8 mouse cellular contexts compared by ENCODE assay signal in the genomic region with DNA sequence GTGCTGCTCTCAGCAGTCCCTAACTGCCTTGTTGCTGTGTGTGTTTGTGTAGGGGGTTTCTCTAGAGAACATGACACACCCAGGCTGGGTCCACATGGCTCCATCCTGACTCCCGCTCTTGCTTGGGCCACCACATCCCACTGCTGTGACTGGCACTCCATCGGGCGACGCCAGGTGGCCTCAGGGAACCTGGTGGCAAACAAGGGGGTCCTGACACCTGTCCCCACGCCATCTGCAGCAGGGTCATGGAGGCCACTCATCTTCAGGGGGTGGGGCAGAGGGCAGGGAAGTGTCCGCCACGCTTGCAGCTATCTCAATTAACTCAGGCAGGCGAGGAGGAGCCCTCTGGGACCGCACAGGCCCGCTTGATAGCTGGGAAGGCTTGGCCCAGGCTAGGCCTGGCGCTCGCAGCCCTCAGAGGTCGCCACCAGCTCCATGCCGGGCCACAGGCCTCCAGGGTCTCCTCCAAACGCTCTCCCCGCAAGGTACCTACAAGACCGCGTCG. TPM values are rescaled to one million over a fixed set of nuclear protein-coding genes. Genes with fewer than 3 reads are reported as not detected.
DNase-seq lines count a peak whose midpoint lies in the region; ATAC-seq and TF ChIP-seq lines count a peak whose summit lies in the region.

No protein-coding gene starts in this region.

- no peak for DNase-seq in lung, embryonic 14.5 days
- no peak for DNase-seq in lung, postnatal 36 days
- DNase-seq in c-Kit-positive CD71-positive TER-119-positive erythroid progenitor cells, embryonic 14.5 days (ENCODE audit: low spot score): peak; percentile 63
- DNase-seq in adrenal gland, postnatal 14 days: no peak
- DNase-seq in adrenal gland, adult (ENCODE audit: inconsistent age in 2 of 2, low spot score in 1 of 2): no peak

- no peak overlapping the region for H3K27ac ChIP-seq in lung, embryonic 14.5 days (ENCODE audit: low read depth)
- H3K27ac ChIP-seq in limb, embryonic 15.5 days: no peak overlapping the region
- peak overlapping the region; percentile 15; the same call in 1 of the 2 replicates for H3K27ac ChIP-seq in neural tube, embryonic 15.5 days (replicated peaks)

- peak; percentile 71 for ATAC-seq in lung, embryonic 14.5 days (ENCODE audit: insufficient read depth)
- peak; percentile 14 for ATAC-seq in granulocyte monocyte progenitor cell, adult 5-6 weeks (replicated peaks; ENCODE audit: poor library complexity, severe bottlenecking)
- ATAC-seq in limb, embryonic 15.5 days (ENCODE audit: insufficient number of reproducible peaks, low FRiP score, low TSS enrichment, low read depth): peak; percentile 35; the same call in 1 of the 2 replicates
- peak; percentile 66 for ATAC-seq in neural tube, embryonic 15.5 days (ENCODE audit: low FRiP score)

- H3K4me2 ChIP-seq in lung, embryonic 14.5 days: peak overlapping the region; percentile 64
- H3K4me2 ChIP-seq in limb, embryonic 15.5 days: peak overlapping the region; percentile 87
- peak overlapping the region; percentile 73 for H3K4me2 ChIP-seq in neural tube, embryonic 15.5 days

- 0 out of 2 replicates have a peak, but pooled peaks have one; percentile 2 for TF ChIP-seq CTCF in lung, embryonic 14.5 days (IDR thresholded peaks at IDR 0.05; ENCODE audit: low read depth)

- H3K27me3 ChIP-seq in lung, embryonic 14.5 days (ENCODE audit: insufficient read depth, low read length): no peaks in the 10 kb centered on the region
- peaks cover 15% of the 10 kb centered on the region for H3K27me3 ChIP-seq in limb, embryonic 15.5 days
- H3K27me3 ChIP-seq in neural tube, embryonic 15.5 days (replicated peaks): peaks cover 7% of the 10 kb centered on the region; the same call in 1 of the 2 replicates

- peak overlapping the region; percentile 10 for H3K9ac ChIP-seq in lung, embryonic 14.5 days
- peak overlapping the region; percentile 27 for H3K9ac ChIP-seq in limb, embryonic 15.5 days
- peak overlapping the region; percentile 62 for H3K9ac ChIP-seq in neural tube, embryonic 15.5 days (replicated peaks)

- no peaks in the 10 kb centered on the region for H3K4me1 ChIP-seq in lung, embryonic 14.5 days (ENCODE audit: insufficient read depth)
- peaks cover 18% of the 10 kb centered on the region for H3K4me1 ChIP-seq in limb, embryonic 15.5 days
- H3K4me1 ChIP-seq in neural tube, embryonic 15.5 days: peaks cover 26% of the 10 kb centered on the region

- H3K9me3 ChIP-seq in lung, embryonic 14.5 days (ENCODE audit: low read depth, low read length): no peaks in the 10 kb centered on the region
- H3K9me3 ChIP-seq in limb, embryonic 15.5 days: no peaks in the 10 kb centered on the region
- H3K9me3 ChIP-seq in neural tube, embryonic 15.5 days (replicated peaks): no peaks in the 10 kb centered on the region

- peak overlapping the region; percentile 34 for H3K4me3 ChIP-seq in lung, embryonic 14.5 days (ENCODE audit: low read depth, low read length)
- H3K4me3 ChIP-seq in limb, embryonic 15.5 days: peak overlapping the region; percentile 50
- H3K4me3 ChIP-seq in neural tube, embryonic 15.5 days (replicated peaks): peak overlapping the region; percentile 51

- H3K36me3 ChIP-seq in lung, embryonic 14.5 days (ENCODE audit: insufficient read depth): no peaks in the 10 kb centered on the region
- no peaks in the 10 kb centered on the region for H3K36me3 ChIP-seq in limb, embryonic 15.5 days
- H3K36me3 ChIP-seq in neural tube, embryonic 15.5 days: no peaks in the 10 kb centered on the region

- 11% methylated on average over 19 of the region's 19 CpGs for WGBS in lung, embryonic 14.5 days
- 14% methylated on average over 19 of the region's 19 CpGs for WGBS in limb, embryonic 15.5 days
- 9% methylated on average over 19 of the region's 19 CpGs for WGBS in neural tube, embryonic 15.5 days

RNA-seq across cellular contexts. Expression of a gene that starts 0.5 kb away (rescaled TPM):
- polyA plus RNA-seq in lung, embryonic 14.5 days (2014; fragmentation: Nextera tagmentation; extraction: Ambion mirVana): 0.88 and 1.1 TPM in 2 replicates
- 0.71 and 0.96 TPM in 2 replicates for total RNA-seq in granulocyte monocyte progenitor cell, adult 5-6 weeks (2014; fragmentation: Nextera tagmentation)
- 0.73 and 2.7 TPM in 2 replicates for total RNA-seq in granulocyte monocyte progenitor cell, adult 5-6 weeks (2017)
- 2.9 and 3.1 TPM in 2 replicates for polyA plus RNA-seq in limb, embryonic 15.5 days (2015; fragmentation: Nextera tagmentation; extraction: Ambion mirVana)
- 22.1 and 23.2 TPM in 2 replicates for polyA plus RNA-seq in neural tube, embryonic 15.5 days (2015; fragmentation: Nextera tagmentation; extraction: Ambion mirVana)
- 10.5 and 10.6 TPM in 2 replicates for total RNA-seq in adrenal gland, postnatal 14 days (2021)

RNA-seq across cellular contexts. Expression of a gene that starts 17.0 kb away (rescaled TPM):
- polyA plus RNA-seq in lung, embryonic 14.5 days (2014; fragmentation: Nextera tagmentation; extraction: Ambion mirVana): 13.3 and 13.4 TPM in 2 replicates
- 8.9 and 12.1 TPM in 2 replicates for total RNA-seq in granulocyte monocyte progenitor cell, adult 5-6 weeks (2014; fragmentation: Nextera tagmentation)
- total RNA-seq in granulocyte monocyte progenitor cell, adult 5-6 weeks (2017): 14.9 and 18.6 TPM in 2 replicates
- 24.8 and 26.4 TPM in 2 replicates for polyA plus RNA-seq in limb, embryonic 15.5 days (2015; fragmentation: Nextera tagmentation; extraction: Ambion mirVana)
- polyA plus RNA-seq in neural tube, embryonic 15.5 days (2015; fragmentation: Nextera tagmentation; extraction: Ambion mirVana): 39.5 and 43.7 TPM in 2 replicates
- total RNA-seq in adrenal gland, postnatal 14 days (2021): 35.8 and 37.1 TPM in 2 replicates

RNA-seq across cellular contexts. Expression of a gene that starts 20.8 kb away (rescaled TPM):
- polyA plus RNA-seq in lung, embryonic 14.5 days (2014; fragmentation: Nextera tagmentation; extraction: Ambion mirVana): 100.0 and 105 TPM in 2 replicates
- total RNA-seq in granulocyte monocyte progenitor cell, adult 5-6 weeks (2014; fragmentation: Nextera tagmentation): 65.3 and 89.4 TPM in 2 replicates
- total RNA-seq in granulocyte monocyte progenitor cell, adult 5-6 weeks (2017): 89.7 and 99.8 TPM in 2 replicates
- 93.1 and 97.2 TPM in 2 replicates for polyA plus RNA-seq in limb, embryonic 15.5 days (2015; fragmentation: Nextera tagmentation; extraction: Ambion mirVana)
- polyA plus RNA-seq in neural tube, embryonic 15.5 days (2015; fragmentation: Nextera tagmentation; extraction: Ambion mirVana): 87.7 and 89.1 TPM in 2 replicates
- total RNA-seq in adrenal gland, postnatal 14 days (2021): 48.5 and 64.0 TPM in 2 replicates

Comparison
In these comparisons a context has a peak if more than half of its experiments do, and no peak if none do; other contexts are left out.
1. ATAC-seq: peak in every context shown above with its lines; median percentile 71 in lung, embryonic 14.5 days; 66 in neural tube, embryonic 15.5 days; 35 in limb, embryonic 15.5 days; 14 in granulocyte monocyte progenitor cell, adult 5-6 weeks.
2. H3K9ac ChIP-seq: peak in every context shown above with its lines; median percentile 62 in neural tube, embryonic 15.5 days; 27 in limb, embryonic 15.5 days; 10 in lung, embryonic 14.5 days.